Mouse (Mus musculus) kidney, adult 9 months (tissue): ENCODE results near the gene Tfap2e.

Experiments used
- DNase-seq: peaks from one replicate; pipeline ENCODE4 v3.0.0; 2022

The Tfap2e gene

DNA sequence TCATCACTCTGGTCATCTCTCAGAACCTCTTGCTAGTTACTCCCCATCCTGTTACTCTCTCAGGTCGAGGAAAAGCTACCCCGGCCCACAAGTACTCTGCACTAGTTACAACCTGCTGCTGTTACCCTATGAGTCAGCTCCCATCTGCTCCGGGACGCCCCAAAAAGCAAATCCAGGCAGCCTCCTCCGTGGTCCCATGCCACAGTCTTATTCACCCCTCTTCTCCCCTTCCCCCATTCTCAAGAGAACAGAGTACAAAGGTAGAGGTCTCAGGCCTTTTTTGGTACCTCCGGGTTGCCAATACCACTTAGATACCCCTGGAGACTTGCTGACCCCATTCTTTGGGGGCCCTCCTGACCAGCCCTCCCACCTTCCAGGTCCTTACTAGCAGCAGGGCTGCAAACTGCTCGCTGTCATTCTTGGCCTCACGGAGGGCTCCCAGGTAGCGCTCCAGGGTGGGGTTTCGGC is 15.6 kb upstream of the Tfap2e start:
- no peak for DNase-seq

DNA sequence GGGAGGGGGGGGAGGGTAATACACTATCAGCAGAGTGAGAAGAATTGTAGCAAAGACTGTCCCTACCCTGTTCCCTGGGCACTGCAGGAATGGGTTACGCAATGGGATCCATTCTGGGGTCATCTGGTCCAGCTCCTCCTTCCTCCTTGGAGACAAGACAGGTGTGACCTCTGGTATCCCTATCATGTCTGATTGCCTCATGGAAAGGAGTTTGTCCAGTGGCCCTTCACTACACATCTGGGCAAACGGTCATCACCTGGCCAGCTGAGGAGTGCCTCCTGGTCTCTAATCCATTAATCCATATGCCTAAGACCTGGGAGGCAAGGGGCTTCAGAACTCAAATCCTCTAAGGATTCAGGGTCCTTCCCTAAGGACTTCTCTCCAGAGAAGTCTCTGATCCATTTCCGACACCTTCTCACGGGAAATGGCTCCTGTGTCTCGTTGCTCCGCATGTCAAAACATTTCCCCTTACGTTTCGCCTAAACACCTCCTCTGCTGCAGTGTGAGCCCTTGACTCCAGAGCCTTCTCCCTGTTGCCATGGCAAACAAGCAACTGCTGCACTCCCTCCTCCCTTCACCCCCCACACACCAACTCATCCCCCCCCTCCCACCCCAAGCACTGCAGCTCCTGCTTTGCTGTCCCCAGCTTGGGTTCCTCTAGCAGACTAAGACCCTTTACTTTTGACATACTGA is 15.0 kb upstream of the Tfap2e start:
- DNase-seq, result no peak

GRCm38 (mm10) chr4:126750046-126750683 is 14.1 kb upstream of the Tfap2e start:
- no peak for DNase-seq

GRCm38 (mm10) chr4:126749553-126749952 is 13.5 kb upstream of the Tfap2e start:
- DNase-seq, result no peak

- DNase-seq, result no peak
These were observed 12.3 kb upstream of the Tfap2e start for GRCm38 (mm10) chr4:126748381-126748780.

DNA sequence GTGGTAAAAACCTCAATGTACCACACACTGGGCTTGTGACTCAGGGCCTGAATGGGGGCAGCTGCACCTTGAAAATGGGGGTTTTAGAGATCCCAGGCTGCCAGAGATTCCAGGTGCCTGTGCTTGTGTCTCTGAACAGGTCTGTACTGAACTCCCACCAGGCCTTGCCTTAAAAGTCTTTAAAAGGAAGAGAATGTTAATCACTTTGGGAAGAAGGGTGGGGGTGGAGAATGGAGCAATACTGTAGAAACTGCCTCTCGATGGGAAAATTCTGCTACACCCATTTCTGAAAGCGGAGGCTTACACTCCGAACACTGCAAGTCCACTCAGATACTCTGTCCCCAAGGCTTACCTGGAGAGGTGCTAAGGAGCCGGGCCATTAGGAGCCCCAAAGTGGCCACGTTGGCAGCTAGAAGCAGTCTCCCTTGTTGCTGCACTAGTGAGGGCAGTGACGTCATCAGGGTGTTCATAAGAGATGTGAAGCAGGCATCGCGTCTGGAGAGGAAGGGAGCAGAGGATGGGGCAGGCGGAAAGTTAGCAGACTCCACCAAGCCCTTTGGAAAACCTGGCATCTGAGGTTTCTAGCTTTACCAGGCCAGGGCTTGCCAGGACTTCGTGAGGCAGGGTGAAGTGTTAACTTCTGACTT is 10.3 kb upstream of the Tfap2e start:
- no peak for DNase-seq

DNA sequence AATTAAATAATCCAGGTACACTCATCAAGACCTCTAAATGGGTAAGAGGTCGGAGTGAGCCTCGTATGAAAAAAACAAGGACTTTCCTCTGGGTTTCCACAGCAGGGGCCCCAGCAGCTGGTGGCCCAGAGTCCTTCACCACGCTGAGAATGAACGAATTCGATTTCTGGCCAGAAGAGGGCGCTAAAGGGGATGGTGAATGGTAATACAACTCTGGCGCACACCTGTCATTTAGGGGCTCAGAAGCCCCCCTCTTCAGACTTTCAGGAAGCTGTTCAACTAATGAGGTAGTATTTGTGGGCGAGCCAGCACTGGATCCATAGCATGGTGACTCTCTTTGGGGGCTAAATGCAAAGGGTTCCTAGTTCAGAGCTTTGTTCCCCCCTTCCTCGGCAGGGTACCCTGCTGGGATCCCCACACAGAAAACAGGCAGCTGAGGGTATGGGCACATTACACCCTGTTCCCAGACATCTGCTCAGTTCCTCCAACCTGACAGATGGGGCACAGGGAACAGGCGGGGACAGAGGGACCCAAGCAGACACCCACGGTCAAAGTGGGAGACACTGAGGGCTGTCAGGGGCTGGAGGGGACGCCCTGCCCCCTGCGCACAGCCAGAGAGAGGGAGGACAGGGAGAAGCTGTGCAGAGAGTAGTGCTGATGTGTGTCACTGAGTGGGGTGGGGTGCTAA is 9.6 kb upstream of the Tfap2e start:
- peak; percentile 55 for DNase-seq

DNA sequence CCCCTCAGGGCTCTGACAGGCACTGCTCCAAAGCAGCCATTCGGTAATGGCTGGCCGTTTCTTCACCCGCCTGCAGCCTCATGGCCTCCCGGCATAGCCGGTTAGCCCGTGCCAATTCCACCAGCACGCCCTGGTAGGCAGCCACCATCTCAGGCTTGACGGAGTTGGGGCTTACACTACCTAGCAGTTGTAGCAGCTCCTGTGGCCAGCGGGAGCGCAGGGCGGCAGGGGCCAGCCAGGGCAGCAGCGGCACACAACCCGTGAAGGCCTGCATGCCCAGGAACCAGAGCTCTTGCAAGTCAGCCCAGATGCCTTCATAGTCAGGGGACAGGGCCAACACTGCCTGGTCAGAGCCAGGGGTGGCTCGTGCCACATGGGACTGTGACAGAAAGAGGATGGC is 8.8 kb upstream of the Tfap2e start:
- no peak for DNase-seq

DNA sequence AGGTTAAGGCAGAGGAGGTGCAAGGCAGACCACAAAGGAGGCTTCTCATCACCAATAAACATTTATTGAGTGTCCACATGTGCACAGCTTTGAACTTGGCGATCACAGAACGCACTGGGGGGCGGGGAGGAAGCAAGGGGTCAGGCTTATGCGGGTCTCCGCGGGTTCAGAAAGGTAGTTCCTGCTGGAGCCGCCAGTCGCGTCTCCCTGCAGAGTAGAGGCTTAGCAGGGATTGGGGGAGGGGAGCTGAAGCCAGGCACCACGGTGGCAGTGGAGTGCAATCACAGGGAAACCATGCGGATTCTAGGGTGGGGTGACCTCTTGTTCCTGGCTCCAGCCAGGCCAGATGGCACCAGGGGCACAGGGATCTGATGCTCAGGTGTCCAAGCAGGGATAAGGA is 7.7 kb upstream of the Tfap2e start:
- no peak for DNase-seq

DNA sequence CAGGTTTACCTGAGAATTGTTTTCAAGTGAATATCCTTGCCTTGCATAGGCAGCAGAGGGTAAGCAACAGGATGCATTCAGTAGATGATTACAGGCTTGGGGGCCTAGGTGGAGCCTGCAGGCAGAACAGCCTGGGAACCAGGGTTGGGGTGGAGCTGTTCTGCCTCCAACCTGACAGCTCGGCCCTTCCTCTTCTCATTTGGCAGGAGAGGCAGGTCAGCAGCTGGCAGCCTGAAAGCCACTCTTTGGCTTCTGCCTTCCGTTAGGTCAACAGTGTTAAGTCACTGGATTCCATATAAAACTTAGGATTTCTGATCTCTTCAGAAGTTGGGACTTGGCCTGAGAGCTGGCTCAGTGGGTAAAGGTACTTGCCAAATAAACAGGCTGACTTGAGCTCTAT is 6.9 kb upstream of the Tfap2e start:
- DNase-seq, result no peak

GRCm38 (mm10) chr4:126741448-126741847 is 5.4 kb upstream of the Tfap2e start:
- peak; percentile 83 for DNase-seq

GRCm38 (mm10) chr4:126739966-126740676 is 4.1 kb upstream of the Tfap2e start:
- no peak for DNase-seq

GRCm38 (mm10) chr4:126735382-126736000 is 549 bp downstream of the Tfap2e start:
- DNase-seq, result no peak

GRCm38 (mm10) chr4:126734700-126735381 is 1.2 kb downstream of the Tfap2e start:
- DNase-seq, result no peak

DNA sequence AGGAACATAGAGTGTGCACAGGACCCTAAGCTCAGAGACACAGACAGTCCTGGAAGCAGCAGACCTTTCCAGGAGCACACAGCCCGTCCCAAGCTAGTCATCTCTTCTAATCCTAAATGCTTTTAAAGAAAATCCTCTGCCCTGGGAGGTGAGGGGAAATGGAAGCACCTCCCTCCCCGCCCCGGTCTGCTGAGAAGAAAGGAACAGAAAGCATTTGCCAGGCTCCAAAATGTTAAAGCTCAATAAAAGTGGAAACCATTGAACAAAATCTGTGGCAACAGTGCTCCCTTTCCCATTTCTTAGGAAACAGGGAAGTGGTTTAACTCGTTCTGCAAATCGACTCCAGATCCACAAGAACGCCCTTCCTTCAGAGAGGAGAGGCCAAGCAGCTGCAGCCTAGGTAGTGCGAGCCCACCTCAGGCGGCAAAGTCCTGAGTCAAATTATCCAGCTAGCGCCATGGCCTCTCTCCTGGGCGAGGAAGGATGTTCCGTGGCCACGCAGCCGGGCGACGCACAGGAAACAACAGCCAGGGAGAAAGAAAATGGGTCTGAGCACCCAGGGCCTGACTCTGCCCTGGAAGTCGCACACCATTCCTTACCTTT is 1.9 kb downstream of the Tfap2e start:
- DNase-seq, result no peak

DNA sequence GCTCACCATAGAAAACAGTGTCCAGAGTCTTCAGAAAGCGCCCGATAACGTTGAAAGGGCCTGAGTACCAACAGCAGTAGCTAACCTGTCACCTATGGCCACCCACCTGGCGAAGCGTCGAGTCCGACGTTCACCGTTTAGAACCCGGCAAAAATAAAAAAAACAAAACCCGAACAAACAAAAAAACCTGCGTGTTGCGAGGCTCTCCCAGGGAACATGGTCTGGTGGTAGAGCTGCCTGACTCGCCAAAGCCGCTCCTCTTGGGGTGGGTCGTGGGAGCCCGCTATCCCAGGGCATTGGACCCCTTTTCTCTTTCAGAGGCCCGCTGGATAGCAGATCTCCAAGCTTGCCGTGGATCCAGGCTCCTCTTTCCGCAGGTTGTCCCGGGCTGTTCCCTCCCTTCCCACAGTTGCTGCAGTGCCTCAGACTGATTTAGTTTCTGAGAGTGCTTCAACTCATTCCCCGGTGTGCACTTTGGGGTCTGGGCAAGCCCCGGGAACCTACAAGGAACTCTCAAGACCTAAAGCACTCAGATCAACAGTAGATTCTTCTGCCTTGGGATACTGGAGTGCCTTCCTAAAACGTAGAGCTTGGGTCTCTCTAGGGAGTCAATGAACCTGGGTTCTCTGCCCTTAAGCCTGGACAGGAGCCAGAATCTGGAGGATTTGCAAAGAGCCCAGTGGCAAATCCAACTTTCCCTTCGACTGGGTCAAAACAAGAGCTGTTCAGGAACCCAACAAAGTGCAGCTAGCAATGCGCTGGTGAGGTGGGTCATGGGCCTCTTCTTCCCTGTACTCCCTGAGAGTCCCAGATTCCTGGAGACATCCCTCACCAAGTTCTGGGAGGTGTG is 3.3 kb downstream of the Tfap2e start:
- peak; percentile 28 for DNase-seq

- no peak for DNase-seq
These were observed 3.9 kb downstream of the Tfap2e start for GRCm38 (mm10) chr4:126732111-126732510.

DNA sequence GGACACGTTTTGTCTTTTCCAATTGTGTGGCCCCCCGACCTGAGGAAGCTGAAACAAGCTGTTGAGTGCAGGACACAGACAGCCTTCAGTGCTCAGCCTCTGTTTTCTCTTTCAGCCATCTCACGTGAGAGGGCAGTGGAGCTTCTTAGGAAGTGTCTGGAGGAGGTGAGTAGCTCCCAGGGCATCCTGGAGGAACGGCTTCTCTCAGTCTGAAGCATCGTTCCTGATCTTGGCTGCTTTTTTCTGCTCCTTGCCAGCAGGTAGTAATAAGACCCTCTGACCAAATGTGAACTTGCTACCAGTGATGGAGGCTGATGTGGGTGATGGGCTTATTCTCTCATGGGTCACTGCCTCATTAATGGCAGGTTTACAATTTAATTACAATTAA is 28.6 kb downstream of the Tfap2e start:
- no peak for DNase-seq

GRCm38 (mm10) chr4:126706630-126707438 is 29.2 kb downstream of the Tfap2e start:
- DNase-seq, result no peak

DNA sequence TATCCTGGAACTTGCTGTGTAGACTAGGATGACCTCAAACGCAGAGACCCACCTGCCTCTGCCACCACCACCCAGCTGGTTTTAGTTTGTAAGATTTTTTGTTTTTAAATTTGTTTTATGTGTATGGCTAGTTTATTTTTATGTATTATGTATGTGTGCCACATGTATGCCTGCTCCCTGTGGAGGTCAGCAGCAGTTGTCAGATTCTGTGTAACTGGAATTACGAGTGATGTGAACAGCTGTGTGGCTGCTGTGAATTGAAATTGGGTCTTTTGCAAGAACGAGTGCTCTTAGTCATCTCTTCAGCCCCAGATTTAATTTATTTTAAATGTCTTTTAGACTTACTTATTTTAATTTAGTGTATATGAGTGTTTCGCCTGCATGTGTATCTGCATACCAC is 39.1 kb downstream of the Tfap2e start:
- no peak for DNase-seq
